Mouse (Mus musculus) T-helper 17 cell (primary cell): Measurements from ENCODE around the gene Phc2.

Source experiments
- in situ Hi-C, 2 experiments: fragments of 300-600 bp; cut with MboI, MseI; formaldehyde crosslinking; loops; 1 replicate in 1 of 2; 2 replicates in 1 of 2; pipeline ENCODE4 v1.15.1; 2025; ENCODE audit warnings: high pct_unique_total_duplicates in 2 of 2

Phc2 gene

DNA sequence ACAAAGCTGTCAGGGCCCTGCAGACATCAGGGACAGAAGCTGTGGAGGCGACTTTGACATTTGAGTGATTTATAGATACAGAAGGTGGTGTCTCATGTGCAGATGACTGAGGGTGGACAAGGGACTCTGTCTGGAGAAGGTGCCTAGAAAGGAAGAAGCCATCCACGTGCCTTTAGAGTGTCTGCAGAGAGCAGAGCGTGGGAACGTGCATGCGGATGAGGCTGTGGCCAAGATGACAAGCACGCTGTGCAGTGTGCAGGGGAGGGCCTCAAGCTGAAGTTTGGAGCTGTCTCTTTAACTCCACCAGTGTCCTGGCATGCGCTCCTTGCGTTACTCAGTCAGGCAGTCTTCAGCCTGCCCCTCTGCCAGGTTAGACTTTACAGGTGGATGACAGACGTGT lies 34.5 kb downstream of the Phc2 start:
- in situ Hi-C loops: no loop called here

DNA sequence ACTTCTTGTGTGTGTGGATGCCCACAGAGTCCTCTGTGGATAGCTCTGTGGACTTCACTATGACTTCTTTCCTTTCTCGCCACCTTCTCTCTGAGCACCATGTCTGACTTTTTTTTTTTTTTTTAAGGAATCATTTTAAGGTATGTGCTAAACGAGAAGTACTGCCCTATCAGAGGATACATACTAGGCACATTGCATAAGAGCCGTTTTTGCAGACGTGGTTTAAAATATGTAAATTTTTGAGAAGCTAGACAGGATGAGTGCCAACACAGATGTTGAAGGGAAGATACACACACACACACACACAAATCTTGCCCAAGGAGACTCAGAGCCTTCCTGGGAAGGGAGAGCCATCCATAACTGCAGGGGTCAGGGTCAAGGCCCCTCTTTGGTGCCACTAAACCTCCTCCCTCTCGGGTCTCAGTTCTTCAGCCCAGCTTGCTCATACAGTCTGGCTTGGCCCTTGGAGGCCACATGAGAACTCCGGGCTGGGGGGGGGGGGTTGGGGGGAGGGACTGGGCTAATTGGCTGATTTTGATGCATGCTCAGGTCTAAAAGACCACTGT lies 35.3 kb downstream of the Phc2 start:
- in situ Hi-C loops: no loop called here

DNA sequence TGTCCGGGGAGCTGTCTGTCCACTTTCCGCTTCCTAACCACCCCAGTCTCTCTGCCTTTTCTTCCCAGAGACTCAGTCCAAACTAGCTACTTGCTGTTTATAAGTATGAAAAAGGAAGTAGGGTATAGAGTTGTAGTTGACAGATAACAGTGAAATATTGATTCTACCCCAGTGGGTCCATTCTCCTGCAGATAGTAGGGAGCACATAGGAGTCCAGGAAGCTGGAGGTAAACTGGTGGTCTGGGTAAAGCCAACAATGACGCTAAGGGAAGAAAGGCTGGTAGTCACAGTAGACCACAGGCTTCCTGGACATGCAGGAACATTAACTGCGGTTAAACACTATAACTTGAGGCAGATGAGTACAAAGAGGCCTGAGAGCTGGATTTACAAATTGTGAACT lies 36.7 kb downstream of the Phc2 start:
- in situ Hi-C loops: no loop called here

DNA sequence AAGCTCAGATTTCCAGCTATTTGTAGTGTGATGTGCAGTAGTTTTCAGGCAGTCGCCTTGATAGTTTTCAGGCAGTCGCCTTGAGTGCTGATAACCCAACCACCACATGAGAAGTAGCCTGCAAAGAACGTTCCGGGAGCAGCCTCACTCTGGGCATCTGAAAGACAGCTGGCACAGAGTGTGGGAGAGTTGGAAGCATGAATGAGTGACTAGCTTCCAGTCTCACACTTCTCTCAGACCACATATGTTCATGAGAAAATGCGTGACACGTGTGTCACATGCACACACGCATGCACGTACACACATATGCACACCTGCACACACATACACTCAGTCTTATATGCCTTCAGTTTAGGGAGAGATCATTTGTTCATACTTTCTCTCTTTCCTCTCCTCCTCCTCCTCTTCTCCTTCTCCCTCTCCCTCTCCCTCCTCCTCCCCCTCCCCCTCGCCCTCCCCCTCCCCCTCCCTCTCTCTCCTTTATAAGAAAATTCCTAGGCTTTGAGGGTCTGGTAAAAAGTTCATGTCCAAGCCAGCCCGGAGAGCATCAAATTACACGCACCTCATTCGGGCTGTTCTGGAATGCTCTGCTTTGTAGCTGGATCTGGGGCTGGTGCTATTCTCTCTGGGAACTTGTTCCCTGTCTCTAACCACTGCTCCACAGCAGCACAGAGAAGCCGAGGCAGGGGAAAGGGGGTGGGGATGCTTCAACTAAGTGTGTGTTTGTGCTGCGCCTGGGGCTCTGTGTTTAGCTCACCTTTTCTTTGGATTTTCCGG lies 37.8 kb downstream of the Phc2 start:
- in situ Hi-C loops: no loop called here

DNA sequence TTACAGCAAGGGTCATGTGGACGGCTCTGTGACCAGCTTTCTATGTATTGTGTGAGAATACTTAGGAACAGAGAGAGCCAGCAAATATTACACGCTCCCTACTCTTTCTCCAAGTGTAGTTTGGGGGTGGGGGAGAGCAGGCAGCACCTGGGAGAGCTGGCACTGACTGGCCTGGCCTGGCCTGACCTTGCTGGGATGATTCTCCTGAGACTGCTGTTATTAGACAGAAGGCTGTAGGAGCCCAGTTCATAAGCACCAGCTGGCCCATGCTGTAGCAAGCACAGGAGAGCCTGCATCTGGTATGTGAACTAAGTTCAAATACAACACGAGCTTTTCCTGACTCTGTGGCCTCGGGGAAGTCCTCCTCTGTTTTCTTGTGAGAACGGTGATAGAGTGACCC lies 38.7 kb downstream of the Phc2 start:
- in situ Hi-C loops: no loop called here

DNA sequence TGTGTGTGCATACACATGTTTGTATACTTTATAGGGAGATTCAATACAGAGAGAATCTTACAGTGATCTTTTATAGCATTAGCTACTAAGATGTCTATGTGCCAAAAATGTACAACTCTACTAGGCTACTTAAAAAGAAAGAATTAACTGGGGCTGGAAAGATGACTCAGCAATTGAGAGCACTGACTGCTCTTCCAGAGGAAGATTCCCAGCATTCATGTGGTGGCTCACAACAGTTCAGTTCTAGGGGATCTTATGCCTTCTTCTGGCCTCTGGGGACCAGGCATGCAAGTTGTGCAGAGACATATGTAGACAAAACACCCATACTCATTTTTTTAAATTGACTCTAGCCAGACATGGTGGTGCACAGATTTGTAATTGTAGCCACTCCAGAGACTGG lies 39.8 kb downstream of the Phc2 start:
- in situ Hi-C loops: no loop called here

DNA sequence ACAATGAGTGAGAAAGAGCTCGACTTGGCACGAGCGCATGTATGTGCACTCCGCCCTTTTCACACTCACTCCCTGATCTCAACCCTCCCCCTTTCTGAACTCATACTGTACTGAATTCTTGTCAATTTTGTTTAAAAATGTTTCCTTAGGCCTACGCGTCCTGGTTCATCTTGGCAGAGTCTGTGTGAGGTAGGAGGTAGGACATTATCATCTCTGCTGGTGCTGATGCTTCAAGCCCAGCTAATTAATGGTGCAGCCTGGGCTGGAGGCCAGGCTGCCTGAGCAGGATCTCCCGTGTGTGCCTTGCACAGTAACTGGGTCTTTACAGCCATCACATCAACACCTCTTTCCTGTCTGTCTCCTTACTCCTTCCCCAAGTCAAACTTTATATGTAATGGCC lies 40.6 kb downstream of the Phc2 start:
- in situ Hi-C loops: no loop called here

DNA sequence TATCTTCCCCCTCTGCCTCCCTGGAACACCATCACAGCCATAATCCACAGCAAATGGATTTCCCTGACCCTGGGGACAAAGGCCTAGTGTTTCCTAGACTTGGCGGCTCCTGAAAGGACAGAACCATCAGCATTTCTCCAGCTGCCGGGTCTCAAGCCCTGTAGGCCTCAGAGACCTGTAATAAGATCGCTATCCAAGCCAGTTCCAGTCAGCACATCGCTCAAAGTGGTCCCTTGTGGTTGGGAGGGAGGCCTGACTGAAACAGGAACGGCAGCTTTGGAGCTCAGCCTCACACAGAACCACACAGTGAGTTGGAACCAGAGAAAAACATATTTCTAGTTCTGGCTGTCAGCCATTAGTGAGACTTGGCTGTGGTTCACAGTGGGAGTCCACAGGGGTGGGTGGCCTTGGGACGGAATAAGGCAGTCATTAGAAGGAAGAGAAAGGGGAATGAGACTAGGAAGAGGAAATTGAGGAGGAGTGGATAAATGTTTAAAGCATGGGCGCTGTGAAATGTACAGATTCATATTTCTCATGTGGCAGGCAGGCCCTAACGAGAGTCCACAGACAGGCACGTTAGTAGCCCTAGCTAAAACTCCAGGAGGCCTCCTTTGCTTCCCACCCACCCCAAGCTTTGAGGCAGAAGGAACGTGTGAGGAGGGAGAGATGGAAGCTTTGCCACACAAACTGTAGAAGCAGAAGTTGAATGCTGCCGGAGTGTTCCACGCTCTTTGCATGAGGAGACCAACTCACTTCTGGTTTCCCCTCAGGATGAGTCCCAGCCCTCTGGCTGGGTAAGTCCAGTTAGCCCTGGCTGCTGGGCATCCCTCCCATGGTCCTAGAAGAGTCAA lies 43.7 kb downstream of the Phc2 start:
- in situ Hi-C loops: no loop called here

DNA sequence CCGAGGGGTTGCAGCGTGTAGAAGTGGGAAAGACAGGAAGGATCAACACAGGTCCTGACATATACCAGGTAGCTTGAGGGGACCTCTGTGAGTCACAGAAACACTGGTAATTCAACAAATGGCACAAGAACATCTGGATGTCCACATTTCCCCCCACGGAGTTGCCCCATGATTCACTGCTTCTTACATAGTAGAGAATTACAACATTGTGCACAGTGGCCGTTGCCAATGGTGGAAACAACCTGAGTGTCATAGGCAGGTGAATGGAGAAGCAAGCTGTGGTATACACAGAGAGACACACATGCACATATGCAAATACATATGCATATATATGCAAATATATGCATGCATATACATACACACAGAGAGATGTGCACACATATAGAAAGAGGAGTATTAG lies 45.4 kb downstream of the Phc2 start:
- in situ Hi-C loops: no loop called here

DNA sequence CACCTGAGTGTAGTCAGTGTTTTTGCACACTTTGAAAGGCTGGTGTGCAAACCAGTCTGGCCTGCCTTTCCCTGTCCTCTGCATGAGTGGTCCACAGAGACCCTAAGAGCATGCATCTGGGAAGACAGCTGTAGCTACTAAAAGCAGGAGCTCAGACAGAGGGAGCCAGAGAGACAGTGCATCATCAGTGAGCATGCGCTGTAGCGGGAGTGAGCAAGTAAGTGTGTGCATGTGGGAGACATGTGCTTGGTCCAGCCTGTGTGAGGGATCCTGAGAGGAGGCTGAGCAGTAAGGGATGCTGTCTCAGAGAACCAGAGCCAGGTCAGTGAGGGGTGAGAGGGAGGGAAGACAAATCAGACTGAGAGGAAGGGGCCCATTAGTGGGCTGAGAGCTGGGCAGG lies 46.0 kb downstream of the Phc2 start:
- in situ Hi-C loops: no loop called here

DNA sequence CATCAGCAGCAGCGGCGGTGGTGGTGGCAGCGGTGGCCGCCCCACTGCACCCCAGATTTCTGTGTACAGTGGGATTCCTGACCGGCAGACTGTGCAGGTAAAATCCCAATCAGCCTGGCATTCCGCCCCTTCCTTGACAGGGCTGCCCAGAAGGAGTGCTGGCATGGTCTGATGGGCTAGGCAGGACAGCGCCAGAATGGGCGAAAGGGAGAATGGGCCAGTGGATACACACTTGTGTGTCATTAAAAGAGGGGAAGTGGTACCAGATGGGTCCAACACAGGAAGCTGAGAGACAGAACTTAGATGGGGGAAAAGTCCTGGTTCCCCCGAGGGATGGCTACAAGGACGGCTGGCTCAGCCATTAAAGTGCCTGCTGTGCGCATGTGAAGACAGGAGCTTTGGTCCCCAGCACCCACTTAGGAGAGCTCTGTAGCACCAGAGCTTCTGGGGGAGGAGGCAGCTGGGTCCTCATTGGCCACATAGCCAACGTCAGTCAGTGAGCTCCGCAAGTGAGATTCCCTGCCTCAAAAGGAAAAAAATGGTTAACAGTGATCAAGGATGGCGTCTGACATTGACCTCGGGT lies 50.7 kb downstream of the Phc2 start:
- in situ Hi-C loops: loop anchor here in 1 of 2 experiments (5.0 kb wide), 1 partner anchor 152 kb away; no protein-coding TSS in a partner anchor

DNA sequence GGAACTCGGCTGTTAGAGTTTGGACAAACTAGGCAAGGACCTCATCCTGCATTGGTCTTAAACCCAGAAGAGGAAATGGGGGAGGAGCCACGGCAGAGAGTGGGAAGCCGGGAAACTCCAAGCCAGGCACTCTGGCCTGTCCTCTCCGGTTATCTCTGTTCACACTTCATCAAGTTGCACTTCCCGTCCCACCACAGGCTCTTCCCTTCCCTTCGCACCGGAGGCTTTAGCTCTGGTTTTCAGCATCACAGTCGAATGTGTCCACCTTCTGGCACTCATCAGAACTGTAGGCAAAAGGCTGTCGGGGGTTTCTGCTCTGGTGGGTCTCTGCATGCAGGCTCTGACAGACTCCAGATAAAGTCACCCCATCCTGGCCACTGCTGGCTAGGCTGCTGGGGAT lies 52.1 kb downstream of the Phc2 start:
- in situ Hi-C loops: loop anchor here in 1 of 2 experiments (5.0 kb wide), 1 partner anchor 151 kb away; no protein-coding TSS in a partner anchor

DNA sequence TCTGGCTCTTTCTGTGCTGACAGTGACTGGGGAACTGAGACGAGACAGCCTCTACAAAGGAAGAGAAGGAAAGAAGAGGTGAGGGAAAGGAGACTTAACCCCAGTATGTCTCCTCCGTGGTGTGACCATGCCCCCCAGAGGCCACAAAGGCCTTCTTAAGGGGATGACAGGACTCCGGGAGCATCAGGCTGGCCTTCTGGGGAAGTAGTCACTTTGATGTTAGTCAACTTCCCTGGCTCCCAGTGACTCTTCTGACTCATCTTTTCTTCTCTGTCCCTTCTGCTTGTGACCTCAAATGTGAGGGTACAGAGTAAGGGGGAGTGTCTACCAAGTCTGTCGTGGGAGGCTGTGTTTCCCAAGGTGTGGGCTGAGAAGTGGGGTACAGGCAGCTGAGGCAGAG lies 52.9 kb downstream of the Phc2 start:
- in situ Hi-C loops: loop anchor here in 1 of 2 experiments (5.0 kb wide), 1 partner anchor 150 kb away; no protein-coding TSS in a partner anchor

DNA sequence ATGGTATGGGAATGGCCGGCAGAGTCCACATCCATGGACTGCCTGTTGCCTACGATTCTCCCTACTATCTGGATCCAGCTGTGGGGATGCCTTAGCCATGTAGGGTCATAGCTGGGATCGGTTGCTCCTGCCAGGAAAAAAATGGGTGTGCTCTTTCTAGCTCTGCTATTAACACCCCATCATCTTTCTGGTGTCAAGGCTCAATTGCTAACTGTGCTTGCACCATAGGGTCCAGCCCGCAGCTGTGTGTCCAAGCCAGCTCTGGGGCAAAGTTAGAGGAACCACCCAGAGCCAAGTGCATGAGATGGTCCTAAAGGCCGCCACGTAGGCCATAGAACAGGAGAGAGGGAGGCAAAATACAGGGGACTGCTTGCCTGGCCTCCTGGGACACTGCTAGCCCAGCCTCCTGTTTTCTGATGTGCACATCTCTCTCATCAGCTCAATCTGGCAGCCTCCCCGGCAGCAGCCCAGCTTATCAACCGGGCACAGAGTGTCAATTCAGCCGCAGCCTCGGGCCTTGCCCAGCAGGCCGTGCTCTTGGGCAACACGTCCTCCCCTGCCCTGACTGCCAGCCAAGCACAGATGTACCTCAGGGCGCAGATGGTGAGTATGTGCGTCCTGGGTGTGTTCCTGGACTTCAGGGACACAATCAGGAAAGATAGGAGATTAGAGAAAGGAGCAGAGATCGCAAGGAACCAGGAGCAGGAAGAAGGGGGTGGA lies 54.7 kb downstream of the Phc2 start:
- in situ Hi-C loops: loop anchor here in 1 of 2 experiments (5.0 kb wide), 1 partner anchor 148 kb away; no protein-coding TSS in a partner anchor

DNA sequence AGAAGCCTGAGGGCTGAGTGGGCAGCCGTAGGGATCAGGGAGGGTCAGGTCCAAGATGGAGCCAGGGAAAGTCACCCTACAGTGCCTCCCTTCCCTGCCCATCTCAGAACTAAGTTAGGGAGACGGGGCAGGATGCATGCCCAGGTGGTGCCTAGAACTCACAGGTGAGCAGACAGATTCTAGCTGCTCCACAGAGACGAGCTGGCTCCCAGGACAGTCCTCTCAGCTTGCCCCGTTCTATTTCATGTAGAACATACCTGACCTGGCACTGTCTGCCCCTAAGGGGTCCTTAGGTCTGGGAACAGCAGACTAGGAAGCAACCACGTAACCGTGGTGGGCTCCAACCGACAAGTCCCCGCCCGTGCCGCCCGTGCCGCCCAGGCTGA lies 55.3 kb downstream of the Phc2 start:
- in situ Hi-C loops: loop anchor here (5.0 to 10.0 kb wide), 6 partner anchors 53 to 405 kb away; partner anchors contain the start of gene Zscan20 (in 1 of the 2)

DNA sequence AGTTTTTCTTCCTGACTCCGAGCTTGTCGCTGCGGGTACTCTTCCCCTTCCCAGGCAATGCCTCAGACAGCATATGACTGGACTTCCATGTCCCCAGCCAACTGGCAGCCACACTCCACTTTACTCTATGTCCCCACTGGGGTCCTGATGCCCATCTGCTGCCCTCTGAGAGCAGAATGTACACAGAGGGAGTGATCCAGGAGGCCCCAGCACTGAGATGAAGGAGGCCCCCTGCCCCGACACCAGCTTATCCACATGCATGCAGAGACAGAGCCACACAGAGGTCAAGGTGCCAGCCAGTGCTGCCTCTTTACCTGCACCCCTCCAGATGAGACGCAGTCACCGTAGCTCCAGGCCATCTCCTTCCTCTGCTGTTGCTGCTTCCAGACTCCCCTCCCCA lies 55.8 kb downstream of the Phc2 start:
- in situ Hi-C loops: loop anchor here (5.0 to 10.0 kb wide), 5 partner anchors 52 to 405 kb away; partner anchors contain the start of gene Zscan20 (in 1 of the 2)

DNA sequence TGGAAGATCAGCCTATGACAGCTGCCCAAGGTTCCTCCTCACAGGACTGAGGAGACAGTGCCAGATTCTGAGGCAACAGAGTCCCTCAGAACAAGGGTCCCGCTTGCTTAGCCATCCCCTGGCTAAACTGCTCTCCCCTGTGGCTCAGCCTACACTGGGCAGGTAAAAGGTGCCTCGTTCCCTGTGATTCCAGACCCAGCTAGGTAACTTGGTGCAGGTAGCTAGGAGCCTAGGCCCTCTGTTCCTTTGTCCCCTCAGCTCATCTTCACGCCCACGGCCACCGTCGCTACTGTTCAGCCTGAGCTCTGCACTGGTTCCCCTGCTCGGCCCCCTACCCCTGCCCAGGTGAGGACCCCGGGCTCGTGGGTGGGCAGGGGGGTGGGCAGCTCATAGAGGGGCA lies 56.3 kb downstream of the Phc2 start:
- in situ Hi-C loops: loop anchor here (5.0 to 10.0 kb wide), 5 partner anchors 52 to 404 kb away; partner anchors contain the start of gene Zscan20 (in 1 of the 2)

DNA sequence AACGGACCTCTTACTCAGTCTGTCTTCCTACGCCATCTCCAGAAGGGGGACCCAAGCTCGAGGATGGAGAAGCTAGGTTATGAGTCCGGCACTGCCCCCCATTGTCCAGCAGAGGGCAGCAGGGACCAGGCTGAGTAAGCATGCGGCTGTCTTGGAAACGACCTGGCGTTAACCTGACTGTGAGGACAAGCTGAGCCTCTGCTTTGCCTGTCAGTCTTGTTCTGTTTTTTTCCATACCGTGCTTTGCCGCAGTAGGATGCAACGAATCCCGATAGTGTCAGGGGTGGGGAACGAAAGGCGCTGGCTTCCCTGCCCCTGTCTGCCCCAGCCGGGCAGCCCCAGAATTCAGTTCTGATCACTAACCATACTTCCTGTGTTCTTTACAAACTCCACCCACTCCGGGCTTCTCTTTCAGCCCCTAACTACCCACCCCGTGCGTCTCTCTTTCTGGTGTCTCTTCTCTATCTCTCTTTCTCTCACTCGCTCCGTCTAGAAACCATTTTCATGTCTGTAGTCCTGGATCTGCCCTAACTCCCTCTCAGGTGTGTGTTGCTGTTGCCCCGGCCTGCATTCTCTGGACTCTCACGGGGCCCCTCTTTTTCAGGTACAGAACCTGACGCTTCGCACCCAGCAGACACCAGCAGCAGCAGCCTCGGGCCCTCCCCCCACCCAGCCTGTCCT lies 57.1 kb downstream of the Phc2 start:
- in situ Hi-C loops: loop anchor here (5.0 to 10.0 kb wide), 5 partner anchors 51 to 403 kb away; partner anchors contain the start of gene Zscan20 (in 1 of the 2)

DNA sequence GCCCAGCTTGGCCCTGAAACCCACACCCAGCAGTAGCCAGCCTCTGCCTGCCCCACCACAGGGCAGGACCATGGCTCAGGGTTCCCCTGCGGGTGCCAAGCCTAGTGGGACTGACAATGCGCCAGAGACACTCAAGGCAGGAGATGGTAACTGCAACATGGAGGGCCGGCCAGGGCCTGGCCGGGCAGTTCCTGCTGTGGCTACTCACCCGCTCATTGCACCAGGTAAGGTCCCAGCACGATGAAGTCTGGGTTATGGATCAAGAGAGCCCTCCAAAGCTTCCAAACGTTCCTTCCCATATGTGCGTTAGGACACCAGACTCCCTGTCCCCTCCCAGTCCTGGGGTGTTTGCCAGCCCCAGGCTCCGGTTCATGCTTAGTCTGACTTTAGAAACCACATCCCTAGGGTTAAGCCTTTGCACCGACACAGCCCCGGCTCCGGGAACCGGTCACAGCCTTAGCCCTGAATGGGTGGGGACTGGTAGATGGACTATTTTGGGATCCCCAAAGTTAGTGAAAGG lies 57.7 kb downstream of the Phc2 start:
- in situ Hi-C loops: loop anchor here (5.0 to 10.0 kb wide), 5 partner anchors 50 to 403 kb away; partner anchors contain the start of gene Zscan20 (in 1 of the 2)

DNA sequence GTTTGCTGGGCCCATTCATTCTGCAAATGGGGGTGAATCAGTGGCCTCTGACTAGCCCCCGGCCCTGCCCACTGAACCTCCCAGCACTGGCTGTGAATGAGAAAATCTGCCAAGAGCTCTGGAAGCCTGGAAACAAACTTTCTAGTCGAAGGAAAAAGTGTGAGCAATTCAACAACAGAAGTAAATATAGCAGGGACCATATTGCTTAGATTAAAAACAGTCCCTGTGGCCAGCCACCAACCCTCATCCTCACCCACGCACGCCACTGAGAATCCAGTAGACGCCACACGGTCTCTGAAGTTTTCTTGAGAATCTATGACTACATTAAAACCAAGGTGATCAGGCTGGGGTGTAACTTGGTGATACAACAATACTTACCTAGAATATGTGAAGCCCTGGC lies 58.4 kb downstream of the Phc2 start:
- in situ Hi-C loops: loop anchor here (5.0 to 10.0 kb wide), 5 partner anchors 49 to 402 kb away; partner anchors contain the start of gene Zscan20 (in 1 of the 2)
